In the genomic region with DNA sequence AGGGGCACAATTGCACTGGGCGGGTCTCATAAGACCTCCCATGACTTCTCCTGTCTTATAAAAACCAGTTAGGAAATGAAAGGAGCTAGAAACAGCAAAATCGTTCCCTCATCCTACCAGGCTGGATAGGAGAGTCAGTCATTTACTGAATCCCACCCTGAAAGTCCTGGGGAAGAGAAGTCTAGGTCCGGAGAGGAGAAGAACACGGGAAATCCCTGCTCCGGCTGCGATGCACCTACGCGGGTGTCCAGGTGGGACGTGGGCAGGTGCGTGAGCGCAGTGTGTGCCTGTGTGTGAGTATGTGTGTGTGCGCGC, we compare ENCODE assay signal across 7 mouse cellular contexts. TPM values are rescaled to one million over a fixed set of nuclear protein-coding genes. Genes with fewer than 3 reads are reported as not detected.
DNase-seq lines count a peak whose midpoint lies in the region; ATAC-seq lines count a peak whose summit lies in the region.

No protein-coding gene starts in this region.

- peak overlapping the region; percentile 96 for H3K9ac ChIP-seq in forebrain, embryonic 13.5 days
- no peak overlapping the region for H3K9ac ChIP-seq in liver, embryonic 13.5 days

- no peak for ATAC-seq in megakaryocyte, adult 5-6 weeks (ENCODE audit: poor library complexity, severe bottlenecking)
- no peak for ATAC-seq in forebrain, embryonic 13.5 days
- no peak for ATAC-seq in liver, embryonic 13.5 days (ENCODE audit: low read depth)

- WGBS in forebrain, embryonic 13.5 days = 4% methylated on average over 13 of the region's 13 CpGs
- 5% methylated on average over 13 of the region's 13 CpGs for WGBS in liver, embryonic 13.5 days (ENCODE audit: insufficient replicate concordance)

- peaks cover 84% of the 10 kb centered on the region for H3K4me1 ChIP-seq in megakaryocyte, embryonic 14.5 days
- H3K4me1 ChIP-seq in forebrain, embryonic 13.5 days = peaks cover 37% of the 10 kb centered on the region
- peaks cover 5% of the 10 kb centered on the region; the same call in 1 of the 2 replicates for H3K4me1 ChIP-seq in liver, embryonic 13.5 days (replicated peaks)

- peaks cover 22% of the 10 kb centered on the region for H3K36me3 ChIP-seq in megakaryocyte, embryonic 14.5 days (replicated peaks; ENCODE audit: low read length)
- no peaks in the 10 kb centered on the region for H3K36me3 ChIP-seq in forebrain, embryonic 13.5 days (ENCODE audit: poor library complexity, severe bottlenecking)
- no peaks in the 10 kb centered on the region for H3K36me3 ChIP-seq in liver, embryonic 13.5 days

- DNase-seq in liver, embryonic 13.5 days = no peak
- no peak for DNase-seq in retina, embryonic 14.5 days (ENCODE audit: low spot score)
- DNase-seq in gastrocnemius, postnatal 4 days (ENCODE audit: low spot score in 2 of 2) = no peak
- no peak for DNase-seq in cerebellum, adult 18-20 months

- no peaks in the 10 kb centered on the region for H3K9me3 ChIP-seq in megakaryocyte, embryonic 14.5 days
- H3K9me3 ChIP-seq in forebrain, embryonic 13.5 days (replicated peaks) = no peaks in the 10 kb centered on the region
- H3K9me3 ChIP-seq in liver, embryonic 13.5 days (replicated peaks) = no peaks in the 10 kb centered on the region

- H3K4me3 ChIP-seq in megakaryocyte, embryonic 14.5 days (replicated peaks) = peak overlapping the region; percentile 100
- peak overlapping the region; percentile 82 for H3K4me3 ChIP-seq in forebrain, embryonic 13.5 days
- peak overlapping the region; percentile 59 for H3K4me3 ChIP-seq in liver, embryonic 13.5 days (replicated peaks)

- H3K4me2 ChIP-seq in forebrain, embryonic 13.5 days = peak overlapping the region; percentile 82
- peak overlapping the region; percentile 71 for H3K4me2 ChIP-seq in liver, embryonic 13.5 days

- peaks cover 66% of the 10 kb centered on the region for H3K27me3 ChIP-seq in megakaryocyte, embryonic 14.5 days (replicated peaks)
- H3K27me3 ChIP-seq in forebrain, embryonic 13.5 days = peaks cover 28% of the 10 kb centered on the region
- peaks cover 91% of the 10 kb centered on the region for H3K27me3 ChIP-seq in liver, embryonic 13.5 days

- peak overlapping the region; percentile 91 for H3K27ac ChIP-seq in forebrain, embryonic 13.5 days
- H3K27ac ChIP-seq in liver, embryonic 13.5 days = no peak overlapping the region

RNA-seq across cellular contexts. Expression of a gene that starts 1.2 kb away (rescaled TPM):
- polyA plus RNA-seq in megakaryocyte, embryonic 14.5 days (2012; ENCODE audit: insufficient read depth, low replicate concordance) = 2.3 and 3.5 TPM in 2 replicates
- not detected in 2 replicates for total RNA-seq in megakaryocyte, adult 5-6 weeks (2015)
- 0.04 TPM in 1 of 2 replicates, not detected in the other for total RNA-seq in megakaryocyte, adult 5-6 weeks (2017)
- polyA plus RNA-seq in forebrain, embryonic 13.5 days (2015; fragmentation: Nextera tagmentation; extraction: Ambion mirVana) = 14.8 and 18.6 TPM in 2 replicates
- 0.24 and 0.34 TPM in 2 replicates for polyA plus RNA-seq in liver, embryonic 13.5 days (2015; fragmentation: Nextera tagmentation; extraction: Ambion mirVana)
- 1 to 10 TPM; 7.1 to 7.9 TPM for total RNA-seq in gastrocnemius, postnatal 4 days (2021)
